Mouse (Mus musculus) stomach, embryonic 14.5 days (tissue): ENCODE data around the gene Bfsp2. TPM values are rescaled to one million over a fixed set of nuclear protein-coding genes. Genes with fewer than 3 reads are reported as not detected.
"Not testable (repeated sequence)": the region's sequence is repeated elsewhere in the genome, so short reads cannot be mapped to it uniquely, and the experiment has no call there.

Experiments
- ATAC-seq: fragments of 200-750 bp; cut with Nextera tagmentation; 2 replicates; pipeline ENCODE4 v1.8.0; 2017; ENCODE audit warnings: low read depth, moderate TSS enrichment; ENCODE audit not compliant: insufficient number of reproducible peaks, insufficient read depth, low FRiP score
- H3K27ac ChIP-seq: fragments of 300-500 bp; sonication (generic); 2 replicates; pipeline ENCODE4 v1.5.1; 2014; ENCODE audit warnings: mild to moderate bottlenecking, low read length, moderate library complexity, mixed read lengths
- H3K27me3 ChIP-seq: fragments of 300-500 bp; sonication (generic); 2 replicates; pipeline ENCODE4 v1.6.1; 2014; ENCODE audit warnings: low read length, control low read depth, mixed read lengths; ENCODE audit not compliant: control insufficient read depth, insufficient read depth
- H3K36me3 ChIP-seq: fragments of 300-500 bp; sonication (generic); 2 replicates; pipeline ENCODE4 v1.6.1; 2014; ENCODE audit warnings: mild to moderate bottlenecking, control low read depth, low read length, moderate library complexity, mixed read lengths; ENCODE audit not compliant: control insufficient read depth, insufficient read depth
- H3K4me1 ChIP-seq: fragments of 300-500 bp; sonication (generic); 2 replicates; pipeline ENCODE4 v1.6.1; 2014; ENCODE audit warnings: low read length, control low read depth, mixed read lengths; ENCODE audit not compliant: control insufficient read depth, insufficient read depth
- H3K4me2 ChIP-seq: fragments of 300-500 bp; sonication (generic); replicated peaks from 2 replicates; pipeline ENCODE4 v1.6.1; 2014; ENCODE audit warnings: low read depth, low read length, control low read depth
- H3K4me3 ChIP-seq: fragments of 300-500 bp; sonication (generic); 2 replicates; pipeline ENCODE4 v1.5.1; 2014; ENCODE audit warnings: low read depth, low read length, control low read depth
- H3K9ac ChIP-seq: fragments of 300-500 bp; sonication (generic); replicated peaks from 2 replicates; pipeline ENCODE4 v1.6.1; 2014; ENCODE audit warnings: low read depth, mild to moderate bottlenecking, control low read depth, low read length, moderate library complexity, mixed read lengths
- H3K9me3 ChIP-seq: fragments of 300-500 bp; sonication (generic); 2 replicates; pipeline ENCODE4 v1.6.1; 2016; ENCODE audit warnings: low read depth, low read length, control low read depth; ENCODE audit not compliant: control insufficient read depth
- WGBS: fragments of 180-500 bp; shearing (Covaris S2); extraction: QIAGEN DNeasy Blood & Tissue Kit; methylation state at CpG from one replicate; pipeline ENCODE4 v1.1.7; 2014; 5-methylcytosine and 5-hydroxymethylcytosine counted together
- polyA plus RNA-seq: library from polyadenylated mRNA; unstranded; fragments of >200 nt; fragmentation: Nextera tagmentation; extraction: Ambion mirVana; gene quantifications from 2 replicates; pipeline ENCODE4 v1.2.1, GENCODE M21; 2014

Bfsp2 gene
- polyA plus RNA-seq, 1 experiment from 2014 or later, result 0.45 TPM

DNA sequence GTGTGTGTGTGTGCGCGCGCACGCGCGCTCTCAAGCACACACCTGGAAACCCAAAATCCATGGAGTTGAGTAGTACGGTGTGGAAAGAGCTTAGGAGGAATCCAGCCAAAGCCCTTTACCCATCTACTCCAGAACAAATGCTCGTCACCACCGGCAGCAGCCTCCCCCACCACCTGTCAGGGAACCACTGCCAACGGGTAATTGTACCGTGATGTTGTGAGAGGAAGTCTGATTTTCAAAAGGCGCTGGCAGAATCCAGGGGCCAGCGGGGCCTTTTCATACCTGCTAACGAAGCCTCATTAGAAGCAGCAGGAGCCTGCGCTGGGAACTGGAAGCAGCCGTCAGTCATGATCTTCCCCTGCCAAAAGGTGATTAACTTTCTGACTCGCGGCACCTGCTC lies 57.4 kb downstream of the Bfsp2 start:
- Histone ChIP-seq H3K27me3 (no peaks in the 10 kb centered on the region), H3K36me3 (no peaks in the 10 kb centered on the region), H3K4me2 (no peak overlapping the region), H3K9ac (no peak overlapping the region), H3K27ac (no peak overlapping the region), H3K4me3 (no peak overlapping the region), H3K9me3 (no peaks in the 10 kb centered on the region), H3K4me1 (no peaks in the 10 kb centered on the region)
- ATAC-seq, result no peak
- 59% methylated on average over 18 of the region's 18 CpGs for WGBS

DNA sequence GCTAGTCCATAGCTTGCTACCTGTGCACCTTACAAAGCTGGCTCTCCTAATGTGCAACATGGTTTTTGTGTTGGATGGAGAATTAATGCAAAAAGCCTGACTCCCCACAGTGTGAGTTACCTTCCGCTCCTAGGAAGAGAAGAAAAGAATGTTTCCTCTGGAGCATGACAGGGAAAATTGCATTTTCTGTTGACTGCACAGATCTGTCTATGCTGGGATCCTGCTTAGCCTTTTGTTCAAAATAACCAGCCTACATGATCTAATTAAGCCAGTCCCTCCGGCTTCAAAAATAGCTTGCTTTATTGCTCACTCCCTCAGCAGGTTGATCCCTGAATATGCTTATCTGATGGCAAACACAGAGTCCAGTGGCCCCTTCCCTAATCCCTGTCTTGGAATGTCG lies 59.4 kb downstream of the Bfsp2 start:
- WGBS, result 65% methylated on average over 3 of the region's 3 CpGs
- no peak for ATAC-seq
- Histone ChIP-seq H3K4me2 (no peak overlapping the region), H3K9ac (no peak overlapping the region), H3K4me3 (no peak overlapping the region), H3K9me3 (no peaks in the 10 kb centered on the region), H3K4me1 (no peaks in the 10 kb centered on the region), H3K27ac (no peak overlapping the region), H3K27me3 (no peaks in the 10 kb centered on the region), H3K36me3 (no peaks in the 10 kb centered on the region)

DNA sequence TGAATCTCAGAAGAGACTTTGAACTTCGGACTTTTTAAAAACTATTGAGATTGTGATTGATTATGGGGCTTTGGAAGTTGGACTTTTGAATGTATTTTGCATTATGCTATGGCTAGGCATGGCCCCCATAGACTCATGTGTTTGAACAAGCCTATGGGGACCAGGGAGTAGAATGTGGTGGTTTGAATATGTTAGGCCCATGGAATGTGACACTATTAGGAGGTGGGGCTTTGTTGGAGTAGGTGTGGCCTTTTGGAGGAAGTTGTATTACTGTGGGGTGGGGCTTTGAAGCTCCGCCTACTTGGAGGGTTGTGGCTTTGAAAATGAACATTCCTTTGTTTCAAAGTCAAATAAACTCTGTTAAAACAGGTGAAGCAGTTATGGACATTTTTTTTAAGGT lies 61.4 kb downstream of the Bfsp2 start:
- no peaks in the 10 kb centered on the region for H3K27me3 ChIP-seq
- WGBS, result 88% methylated on average over 2 of the region's 2 CpGs
- H3K27ac ChIP-seq, result no peak overlapping the region
- no peak overlapping the region for H3K4me3 ChIP-seq
- no peak for ATAC-seq
- H3K9me3 ChIP-seq, result no peaks in the 10 kb centered on the region
- no peaks in the 10 kb centered on the region for H3K36me3 ChIP-seq
- no peak overlapping the region for H3K4me2 ChIP-seq
- peaks cover 5% of the 10 kb centered on the region; the same call in 1 of the 2 replicates for H3K4me1 ChIP-seq
- H3K9ac ChIP-seq, result no peak overlapping the region

DNA sequence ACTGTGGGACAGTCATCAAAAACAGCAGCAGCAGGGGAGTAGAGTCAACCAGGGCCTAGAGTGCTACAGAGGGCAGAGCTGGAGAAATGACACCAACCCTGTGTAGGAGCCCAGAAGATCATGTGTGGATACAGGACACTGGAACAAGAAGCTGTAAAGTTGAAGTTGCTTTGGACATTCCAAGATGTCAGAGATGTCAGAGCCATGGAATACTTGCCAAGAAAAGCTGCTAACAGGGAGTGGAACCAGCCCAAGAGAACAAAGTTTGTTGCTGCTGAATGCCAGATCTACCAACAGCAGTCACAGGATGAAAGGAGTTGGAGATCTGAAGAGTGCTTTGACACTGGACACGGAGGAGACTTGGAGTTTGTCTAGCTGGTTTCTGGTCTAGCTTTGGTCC lies 62.0 kb downstream of the Bfsp2 start:
- not testable (repeated sequence) for H3K4me3 ChIP-seq, H3K27ac ChIP-seq, H3K27me3 ChIP-seq, ATAC-seq, H3K36me3 ChIP-seq, H3K9me3 ChIP-seq, H3K4me2 ChIP-seq, H3K9ac ChIP-seq, H3K4me1 ChIP-seq
- WGBS, result 80% methylated on average over 1 of the region's 1 CpGs

DNA sequence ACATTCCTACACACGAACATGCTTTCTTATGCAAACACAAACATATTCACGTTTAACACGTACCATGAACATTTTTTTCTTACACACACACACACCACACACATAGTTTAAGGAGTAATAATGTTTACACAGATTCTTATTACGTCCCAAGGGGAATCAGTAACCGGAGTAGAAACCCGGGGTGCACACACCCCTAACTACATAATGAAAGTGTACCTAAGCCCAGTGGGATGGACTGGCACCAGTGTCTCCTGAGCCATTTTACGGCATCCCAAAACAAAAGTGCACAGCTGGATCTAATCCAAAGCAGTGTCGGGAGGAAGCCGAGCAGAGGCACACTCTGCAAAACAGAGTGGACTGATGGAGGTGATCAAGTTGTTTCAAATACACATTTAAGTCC lies 66.8 kb downstream of the Bfsp2 start:
- Histone ChIP-seq H3K27ac (no peak overlapping the region), H3K9me3 (no peaks in the 10 kb centered on the region), H3K4me2 (no peak overlapping the region), H3K36me3 (no peaks in the 10 kb centered on the region), H3K27me3 (no peaks in the 10 kb centered on the region), H3K9ac (no peak overlapping the region), H3K4me1 (peaks cover 23% of the 10 kb centered on the region), H3K4me3 (no peak overlapping the region)
- no peak for ATAC-seq
- 31% methylated on average over 9 of the region's 9 CpGs for WGBS

DNA sequence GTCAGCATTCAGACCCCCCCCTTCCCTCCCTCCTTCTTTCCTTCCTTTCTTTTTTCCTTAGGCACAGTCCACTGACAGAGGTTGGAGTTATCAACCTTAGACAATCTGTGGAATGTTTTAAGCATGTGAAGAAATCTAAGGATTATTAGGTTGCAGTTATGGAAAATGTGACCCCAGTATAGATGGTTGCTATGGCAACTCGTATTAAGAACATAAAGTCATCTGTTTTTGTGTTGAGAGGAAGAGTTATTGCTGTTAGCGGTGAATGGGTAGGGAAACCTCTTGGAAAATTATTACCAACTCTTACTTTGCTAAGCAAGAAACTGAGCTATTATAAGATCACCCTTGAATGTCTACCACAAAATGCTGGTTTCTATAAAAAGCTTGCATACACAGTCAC lies 71.1 kb downstream of the Bfsp2 start:
- Histone ChIP-seq H3K4me2 (no peak overlapping the region), H3K27ac (no peak overlapping the region), H3K36me3 (no peaks in the 10 kb centered on the region), H3K9ac (no peak overlapping the region), H3K4me1 (peaks cover 20% of the 10 kb centered on the region), H3K27me3 (no peaks in the 10 kb centered on the region), H3K4me3 (no peak overlapping the region), H3K9me3 (no peaks in the 10 kb centered on the region)
- no peak for ATAC-seq
- 68% methylated on average over 2 of the region's 2 CpGs for WGBS

DNA sequence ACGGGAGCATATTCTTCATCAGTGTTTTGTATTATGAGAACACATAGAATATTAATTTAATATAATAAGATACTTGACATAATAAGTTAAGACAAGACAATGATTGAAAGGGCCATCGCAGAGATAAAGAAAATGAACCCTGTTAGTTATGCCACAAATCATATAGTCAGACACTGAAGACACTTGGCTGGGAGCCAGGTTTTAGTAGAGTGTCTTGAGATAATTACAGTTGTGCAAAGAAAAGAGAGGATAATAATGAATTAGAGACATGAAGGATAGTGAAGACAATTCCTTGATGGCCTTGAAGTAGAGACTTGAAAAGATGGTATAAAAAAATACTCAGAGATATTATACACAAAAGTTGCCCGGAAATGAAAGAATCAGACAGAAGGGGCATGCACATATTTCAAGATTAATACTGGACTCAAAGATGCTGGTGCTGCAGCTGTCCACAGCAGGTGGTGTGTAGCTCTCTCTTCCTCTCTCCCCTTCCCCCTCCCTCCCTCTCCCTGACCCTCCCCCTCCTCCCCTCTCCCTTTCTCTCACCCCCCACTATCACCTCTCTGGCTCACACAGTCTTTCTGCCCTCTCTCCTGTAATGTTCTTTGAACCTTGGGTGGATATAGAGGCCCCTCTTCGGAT lies 72.0 kb downstream of the Bfsp2 start:
- Histone ChIP-seq H3K9me3 (no peaks in the 10 kb centered on the region), H3K4me3 (no peak overlapping the region), H3K27ac (no peak overlapping the region), H3K27me3 (no peaks in the 10 kb centered on the region), H3K4me1 (peaks cover 13% of the 10 kb centered on the region; the same call in 1 of the 2 replicates), H3K9ac (no peak overlapping the region), H3K36me3 (no peaks in the 10 kb centered on the region), H3K4me2 (no peak overlapping the region)
- WGBS, result 49% methylated on average over 4 of the region's 4 CpGs
- no peak for ATAC-seq

DNA sequence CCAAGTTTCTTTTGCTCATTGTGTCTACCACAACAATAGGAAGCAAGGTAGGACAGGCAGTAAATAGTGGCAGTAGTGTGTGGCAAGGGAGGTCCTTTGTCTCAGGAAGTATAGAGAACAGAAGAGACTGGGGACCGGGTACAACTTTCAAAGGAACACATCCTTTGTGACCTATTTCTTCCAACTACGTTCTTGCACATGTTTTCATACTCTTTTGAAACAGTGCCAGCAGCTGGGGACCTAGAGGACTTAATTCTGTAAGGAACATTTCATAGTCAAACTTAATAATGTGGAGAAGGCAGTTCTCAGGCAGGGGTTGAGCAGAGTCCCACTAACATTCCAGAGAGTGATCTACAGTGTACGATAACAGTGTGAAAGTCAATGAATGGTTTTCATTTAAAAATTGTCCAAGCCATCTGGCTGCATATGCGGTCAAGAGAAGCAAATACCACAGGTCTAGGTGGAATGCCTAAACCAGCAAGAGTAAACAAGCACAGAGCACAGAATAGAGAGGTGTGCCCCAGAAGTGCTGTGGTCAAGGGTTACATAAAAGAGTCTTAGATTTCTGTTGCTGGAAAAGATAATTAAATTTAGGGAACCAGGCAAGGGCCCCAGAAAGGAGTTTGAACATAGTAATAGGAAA lies 76.8 kb downstream of the Bfsp2 start:
- Histone ChIP-seq H3K9ac (no peak overlapping the region), H3K27ac (no peak overlapping the region), H3K4me2 (no peak overlapping the region), H3K4me3 (no peak overlapping the region), H3K9me3 (no peaks in the 10 kb centered on the region), H3K27me3 (no peaks in the 10 kb centered on the region), H3K36me3 (no peaks in the 10 kb centered on the region), H3K4me1 (no peaks in the 10 kb centered on the region)
- WGBS, result 42% methylated on average over 4 of the region's 4 CpGs
- ATAC-seq, result no peak
